Mouse (Mus musculus) gastrocnemius, postnatal 10 days (tissue): ENCODE results near the gene Fes. TPM values are rescaled to one million over a fixed set of nuclear protein-coding genes. Genes with fewer than 3 reads are reported as not detected.
A peak's percentile ranks its signal among the peaks of the same experiment; 100 is the strongest.

Source experiments
- DNase-seq: peaks from one replicate; pipeline ENCODE4 v3.0.0; 2021; ENCODE audit warnings: mixed read lengths
- long read RNA-seq, 2 experiments: library from polyadenylated mRNA; stranded (forward); transcript quantifications; one replicate each; pipeline ENCODE4 v2.0.0; 2021
- total RNA-seq, 2 experiments: library from RNA; stranded (reverse); gene quantifications; 2 replicates each; pipeline ENCODE4 v1.2.3; 2021

Fes gene
- 10 to 100 TPM in 1 of 2 experiments, 1 to 10 TPM in 1; 9.4 to 12.1 TPM for total RNA-seq
- long read RNA-seq, experiment 1, transcript Fes-201 (19 exons, 2,762 nt) = major isoform, 7 of 14 reads
- long read RNA-seq, experiment 1, partial matches to known transcripts = 4 of 14 reads
- long read RNA-seq, experiment 1, other reads (novel, unspliced or antisense) = 3 of 14 reads
- long read RNA-seq, experiment 2, transcript Fes-201 (19 exons, 2,762 nt) = major isoform, 5 of 15 reads
- long read RNA-seq, experiment 2, partial matches to known transcripts = 4 of 15 reads
- long read RNA-seq, experiment 2, other reads (novel, unspliced or antisense) = 5 of 15 reads

- DNase-seq = peak; percentile 61
Observed at GRCm38 (mm10) chr7:80387633-80388543, at the start of gene Fes. Gene Fes (minus strand): TSS chr7:80387946.

GRCm38 (mm10) chr7:80436571-80436970 lies 48.8 kb upstream of the Fes start:
- DNase-seq = no peak

GRCm38 (mm10) chr7:80435594-80435993 lies 47.8 kb upstream of the Fes start:
- no peak for DNase-seq

GRCm38 (mm10) chr7:80429661-80430060 lies 41.9 kb upstream of the Fes start:
- no peak for DNase-seq

- no peak for DNase-seq
Observed at GRCm38 (mm10) chr7:80427730-80428129, 40.0 kb upstream of the Fes start.

- DNase-seq = no peak
Observed at GRCm38 (mm10) chr7:80426363-80426762, 38.6 kb upstream of the Fes start.

GRCm38 (mm10) chr7:80424722-80425121 lies 37.0 kb upstream of the Fes start:
- no peak for DNase-seq

GRCm38 (mm10) chr7:80422759-80423480 lies 35.2 kb upstream of the Fes start:
- no peak for DNase-seq

GRCm38 (mm10) chr7:80421576-80421975 lies 33.8 kb upstream of the Fes start:
- DNase-seq = no peak

- no peak for DNase-seq
Observed at GRCm38 (mm10) chr7:80420586-80420985, 32.8 kb upstream of the Fes start.

GRCm38 (mm10) chr7:80419278-80419677 lies 31.5 kb upstream of the Fes start:
- DNase-seq = no peak

- DNase-seq = no peak
Observed at GRCm38 (mm10) chr7:80418036-80418435, 30.3 kb upstream of the Fes start.

- DNase-seq = no peak
Observed at GRCm38 (mm10) chr7:80417601-80418000, 29.9 kb upstream of the Fes start.

GRCm38 (mm10) chr7:80416969-80417368 lies 29.2 kb upstream of the Fes start:
- DNase-seq = no peak

GRCm38 (mm10) chr7:80414303-80414855 lies 26.6 kb upstream of the Fes start:
- DNase-seq = no peak

- no peak for DNase-seq
Observed at GRCm38 (mm10) chr7:80413512-80414302, 26.0 kb upstream of the Fes start.

GRCm38 (mm10) chr7:80412781-80413180 lies 25.0 kb upstream of the Fes start:
- DNase-seq = no peak

- DNase-seq = no peak
Observed at GRCm38 (mm10) chr7:80412279-80412678, 24.5 kb upstream of the Fes start.

GRCm38 (mm10) chr7:80410380-80410779 lies 22.6 kb upstream of the Fes start:
- no peak for DNase-seq

- DNase-seq = no peak
Observed at GRCm38 (mm10) chr7:80407712-80408111, 20.0 kb upstream of the Fes start.

GRCm38 (mm10) chr7:80406186-80406585 lies 18.4 kb upstream of the Fes start:
- DNase-seq = no peak
